Mouse (Mus musculus): ENCODE data around the gene Mtrr. TPM values are rescaled to one million over a fixed set of nuclear protein-coding genes. Genes with fewer than 3 reads are reported as not detected.

Mtrr gene
- total and polyA plus RNA-seq, 3 experiments, result 9.2 to 16.6 (median 15.8) TPM

DNA sequence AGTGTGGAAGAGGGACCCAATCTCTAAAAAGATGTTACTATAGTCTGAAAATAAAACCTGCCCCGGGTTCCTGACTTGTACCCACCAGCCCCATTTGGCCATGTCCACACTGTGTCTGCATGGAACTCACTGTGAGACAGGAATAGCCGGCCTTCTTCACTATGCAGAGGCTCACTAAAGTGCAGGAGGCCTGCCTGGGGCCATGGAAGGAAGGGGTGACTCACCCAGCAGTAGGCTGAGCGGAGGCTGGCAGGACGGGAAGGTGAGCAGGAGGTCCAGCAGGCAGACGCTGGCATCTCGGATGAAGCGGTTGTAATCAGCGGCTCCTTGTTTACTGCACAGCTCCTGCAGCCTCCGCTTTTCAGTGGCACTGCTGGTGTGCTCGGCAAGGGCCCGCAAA lies 13.4 kb downstream of the Mtrr start:
- DNase-seq, result no peak

GRCm38 (mm10) chr13:68568110-68568509 lies 13.8 kb downstream of the Mtrr start:
- no peak for DNase-seq

GRCm38 (mm10) chr13:68553391-68553790 lies 28.6 kb downstream of the Mtrr start:
- peak; percentile 18 for DNase-seq

Other genes starting within 250 kb of the Mtrr start
- gene Fastkd3, start 85 bp upstream of the Mtrr start, total RNA-seq (2021), result 10 to 100 TPM; 15.5 to 15.9 TPM
- gene Fastkd3, start 85 bp upstream of the Mtrr start, polyA plus RNA-seq (2012; rRNA removed), result 4.9 and 5.6 TPM in 2 replicates
- gene 1700001L19Rik, start 15.3 kb upstream of the Mtrr start, total RNA-seq (2021), result under 1 TPM in 1 of 2 experiments, not detected in 1; 0.20 TPM
- gene 1700001L19Rik, start 15.3 kb upstream of the Mtrr start, polyA plus RNA-seq (2012; rRNA removed), result 0.09 TPM in 1 of 2 replicates, not detected in the other

Measured in adrenal gland, adult 2 months (tissue).